Mouse (Mus musculus): ENCODE data around the gene Vmn2r83.

DNA sequence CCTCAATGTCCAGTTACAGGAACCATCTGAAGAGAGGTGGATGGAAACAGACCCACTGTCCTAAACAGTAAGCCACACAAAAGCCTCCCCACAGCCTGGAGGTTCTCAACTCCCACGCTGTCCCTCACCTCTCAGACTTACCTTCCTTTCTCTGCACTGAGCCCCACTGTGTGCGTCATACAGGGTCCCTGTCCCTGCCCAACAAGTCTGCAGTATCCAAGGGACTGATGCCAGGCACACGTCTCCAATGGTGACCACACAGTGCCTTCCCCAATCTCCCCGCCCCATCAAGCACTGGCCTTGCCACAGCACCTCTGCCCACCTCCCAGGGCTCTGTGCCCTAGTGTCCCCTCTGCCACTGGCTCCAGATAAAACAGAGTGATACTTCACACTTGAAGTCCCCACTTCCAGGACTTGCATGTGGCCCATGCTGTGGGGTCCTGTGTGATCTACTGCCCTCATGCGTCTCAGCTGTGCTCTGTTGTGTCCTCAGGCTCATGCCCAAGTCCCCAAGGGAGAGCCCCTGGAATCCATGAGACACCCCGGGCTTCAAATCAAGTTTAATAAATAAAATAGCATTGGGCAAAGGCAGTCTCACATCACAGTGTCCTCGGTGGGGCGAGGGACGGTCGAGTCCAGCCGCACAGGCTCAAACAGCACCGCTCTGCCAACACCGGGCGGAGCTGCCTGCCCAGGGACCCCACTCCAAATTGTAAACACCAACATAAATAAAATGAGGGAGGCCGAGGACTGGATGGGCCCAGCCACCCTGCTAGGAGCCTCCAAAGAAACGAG is 71.4 kb downstream of the Vmn2r83 start:
- no peak for TF ChIP-seq POLR2A (IDR thresholded peaks at IDR 0.05; ENCODE audit: control insufficient read depth, extremely low read depth, insufficient read depth, low read length, poor library complexity)
- no peak for TF ChIP-seq CTCF (IDR thresholded peaks at IDR 0.05; ENCODE audit: borderline replicate concordance, control insufficient read depth, extremely low read depth, insufficient read depth, low read length, poor library complexity)
